ENCODE assay signal across 19 mouse cellular contexts in the genomic region with DNA sequence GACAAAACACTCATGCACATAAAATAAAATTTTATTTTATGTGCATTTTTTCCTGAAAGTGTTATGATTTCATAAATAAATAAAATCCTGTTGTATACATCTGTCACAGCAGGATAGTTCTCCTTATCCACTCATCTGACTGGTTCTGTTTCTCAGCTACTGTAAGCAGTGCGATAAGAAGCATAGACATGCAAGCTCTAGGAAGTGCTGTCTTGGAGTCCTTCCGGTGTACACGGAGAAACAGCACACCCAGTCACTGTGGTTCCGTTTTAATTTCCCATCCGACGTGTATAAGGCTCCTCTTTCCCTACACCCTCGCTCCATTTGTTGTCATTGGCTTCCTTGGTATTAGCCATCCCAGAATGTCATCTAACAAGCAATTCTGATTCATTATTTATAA. TPM values are rescaled to one million over a fixed set of nuclear protein-coding genes. Genes with fewer than 3 reads are reported as not detected.
DNase-seq lines count a peak whose midpoint lies in the region; ATAC-seq and TF ChIP-seq lines count a peak whose summit lies in the region.
"Had no signal": no experiment of that assay in that cellular context is flagged by ENCODE, and none has a peak within 500 bp of the region (broad histone marks: within the 10 kb centered on the region; RNA-seq: fewer than 3 reads in every experiment).

No protein-coding gene starts in this region.

- no peaks in the 10 kb centered on the region for H3K27me3 ChIP-seq in MEL (ENCODE audit: control insufficient read depth in 1 of 2, insufficient read depth in 2 of 2, low read length in 2 of 2)
- H3K27me3 ChIP-seq in liver, embryonic 12.5 days (replicated peaks), result no peaks in the 10 kb centered on the region
- H3K27me3 ChIP-seq in megakaryocyte, embryonic 14.5 days (replicated peaks), result no peaks in the 10 kb centered on the region
- H3K27me3 ChIP-seq in embryonic facial prominence, embryonic 10.5 days (replicated peaks; ENCODE audit: low read depth, poor library complexity, severe bottlenecking), result no peaks in the 10 kb centered on the region
- H3K27me3 ChIP-seq: embryonic facial prominence, embryonic 15.5 days; hindbrain, embryonic 13.5 days; intestine, embryonic 15.5 days; neural tube, embryonic 12.5 days had no signal

- H3K79me2 ChIP-seq in MEL (ENCODE audit: control insufficient read depth, insufficient read depth, low read length, poor library complexity), result no peaks in the 10 kb centered on the region

- intact Hi-C loops in left cerebral cortex, postnatal 14 days (cut with DNase I), result no loop called here

- 40% methylated on average over 7 of the region's 7 CpGs for WGBS in liver, embryonic 12.5 days (ENCODE audit: insufficient replicate concordance)
- 88% methylated on average over 7 of the region's 7 CpGs for WGBS in embryonic facial prominence, embryonic 10.5 days

- ATAC-seq in liver, embryonic 12.5 days, result peak; percentile 65
- ATAC-seq: midbrain, embryonic 16.5 days had no signal

- peaks cover 0 to 27% of the 10 kb centered on the region in 2 experiments; a peak in 2 of 4 replicates for H3K36me3 ChIP-seq in MEL (ENCODE audit: control insufficient read depth in 1 of 2, insufficient read depth in 2 of 2, low read length in 2 of 2)
- H3K36me3 ChIP-seq in liver, embryonic 12.5 days, result no peaks in the 10 kb centered on the region
- no peaks in the 10 kb centered on the region for H3K36me3 ChIP-seq in megakaryocyte, embryonic 14.5 days (replicated peaks; ENCODE audit: low read length)
- no peaks in the 10 kb centered on the region for H3K36me3 ChIP-seq in embryonic facial prominence, embryonic 10.5 days (replicated peaks)
- H3K36me3 ChIP-seq: embryonic facial prominence, embryonic 15.5 days; forebrain, embryonic 10.5 days; hindbrain, embryonic 13.5 days; intestine, embryonic 15.5 days; neural tube, embryonic 12.5 days had no signal

- TF ChIP-seq POLR2A in MEL (IDR thresholded peaks at IDR 0.05; ENCODE audit: control insufficient read depth in 1 of 2, insufficient read depth in 1 of 2, low read depth in 1 of 2, low read length in 2 of 2, poor library complexity in 1 of 2), result no peak
- TF ChIP-seq POLR2A in bone marrow macrophage, adult 2 months (IDR thresholded peaks at IDR 0.05; ENCODE audit: borderline replicate concordance, low read depth, low read length), result no peak

- no peak for TF ChIP-seq EP300 in MEL (IDR thresholded peaks at IDR 0.05; ENCODE audit: low read depth in 1 of 2, low read length in 2 of 2)

- TF ChIP-seq RAD21 in MEL (IDR thresholded peaks at IDR 0.05; ENCODE audit: low read depth, low read length), result no peak

- H3K4me1 ChIP-seq in MEL (ENCODE audit: control insufficient read depth in 1 of 2, insufficient read depth in 2 of 2, low read length in 2 of 2), result peaks cover 17 to 24% of the 10 kb centered on the region in 2 experiments
- peaks cover 65% of the 10 kb centered on the region for H3K4me1 ChIP-seq in bone marrow macrophage, adult 2 months (ENCODE audit: control insufficient read depth, insufficient read depth, low read length)
- H3K4me1 ChIP-seq in liver, embryonic 12.5 days, result peaks cover 47% of the 10 kb centered on the region
- peaks cover 68% of the 10 kb centered on the region for H3K4me1 ChIP-seq in megakaryocyte, embryonic 14.5 days
- H3K4me1 ChIP-seq in embryonic facial prominence, embryonic 10.5 days, result peaks cover 7% of the 10 kb centered on the region
- H3K4me1 ChIP-seq: intestine, embryonic 15.5 days; neural tube, embryonic 12.5 days had no signal

- H3K4me2 ChIP-seq in liver, embryonic 12.5 days, result peak overlapping the region; percentile 37
- H3K4me2 ChIP-seq: embryonic facial prominence, embryonic 15.5 days; hindbrain, embryonic 13.5 days; intestine, embryonic 15.5 days; neural tube, embryonic 12.5 days had no signal

- no peaks in the 10 kb centered on the region for H3K9me3 ChIP-seq in MEL (replicated peaks; ENCODE audit: insufficient read depth, low read length)
- H3K9me3 ChIP-seq in liver, embryonic 12.5 days (replicated peaks), result no peaks in the 10 kb centered on the region
- no peaks in the 10 kb centered on the region for H3K9me3 ChIP-seq in megakaryocyte, embryonic 14.5 days
- H3K9me3 ChIP-seq in embryonic facial prominence, embryonic 10.5 days, result no peaks in the 10 kb centered on the region
- H3K9me3 ChIP-seq: embryonic facial prominence, embryonic 15.5 days; forebrain, embryonic 10.5 days; hindbrain, embryonic 13.5 days; intestine, embryonic 15.5 days; neural tube, embryonic 12.5 days had no signal

- peak; percentile 99 for DNase-seq in MEL (ENCODE audit: low read depth, low spot score)
- no peak for DNase-seq in embryonic facial prominence, embryonic 10.5 days (ENCODE audit: low spot score)
- no peak for DNase-seq in left cerebral cortex, postnatal 14 days (ENCODE audit: low spot score in 2 of 2)
- DNase-seq in right cerebral cortex, postnatal 10 days (ENCODE audit: low spot score in 2 of 2), result no peak
- DNase-seq: adrenal gland, postnatal 10 days; cerebellum, adult 2 months; heart, postnatal 10 days; lung, postnatal 36 days; right cerebral cortex, postnatal 14 days; thymus, postnatal 14 days had no signal

- H3K27ac ChIP-seq in MEL (ENCODE audit: control insufficient read depth, low read depth, low read length), result peak overlapping the region; percentile 78
- peak overlapping the region; percentile 78 for H3K27ac ChIP-seq in bone marrow macrophage, adult 2 months (ENCODE audit: insufficient read depth, low read depth, low read length)
- peak overlapping the region; percentile 72 for H3K27ac ChIP-seq in liver, embryonic 12.5 days
- H3K27ac ChIP-seq in embryonic facial prominence, embryonic 10.5 days (replicated peaks), result no peak overlapping the region
- H3K27ac ChIP-seq: embryonic facial prominence, embryonic 15.5 days; forebrain, embryonic 10.5 days; hindbrain, embryonic 13.5 days; intestine, embryonic 15.5 days; neural tube, embryonic 12.5 days had no signal

- peak overlapping the region; percentile 19 to 32 for H3K4me3 ChIP-seq in MEL (ENCODE audit: control insufficient read depth in 1 of 2, insufficient read depth in 1 of 2, low read depth in 2 of 2, low read length in 2 of 2)
- no peak overlapping the region for H3K4me3 ChIP-seq in bone marrow macrophage, adult 2 months (ENCODE audit: insufficient read depth, low read length)
- no peak overlapping the region for H3K4me3 ChIP-seq in liver, embryonic 12.5 days
- H3K4me3 ChIP-seq in megakaryocyte, embryonic 14.5 days (replicated peaks), result peak overlapping the region; percentile 65
- H3K4me3 ChIP-seq in embryonic facial prominence, embryonic 10.5 days, result no peak overlapping the region
- H3K4me3 ChIP-seq: embryonic facial prominence, embryonic 15.5 days; forebrain, embryonic 10.5 days; hindbrain, embryonic 13.5 days; intestine, embryonic 15.5 days; neural tube, embryonic 12.5 days had no signal

- H3K9ac ChIP-seq in MEL (ENCODE audit: control insufficient read depth, low read depth, low read length, poor library complexity, severe bottlenecking), result peak overlapping the region; percentile 61
- H3K9ac ChIP-seq in liver, embryonic 12.5 days, result 0 out of 2 replicates have a peak overlapping the region, but pooled peaks have one; percentile 3
- H3K9ac ChIP-seq: embryonic facial prominence, embryonic 15.5 days; hindbrain, embryonic 13.5 days; intestine, embryonic 15.5 days; neural tube, embryonic 12.5 days had no signal

- no peak for TF ChIP-seq CTCF in MEL (IDR thresholded peaks at IDR 0.05 in 2 of 3, conservative IDR thresholded peaks at IDR 0.05 in 1 of 3; ENCODE audit: control insufficient read depth in 1 of 3, insufficient read depth in 1 of 3, low read depth in 2 of 3, low read length in 3 of 3, poor library complexity in 1 of 3, severe bottlenecking in 1 of 3)
- TF ChIP-seq CTCF in bone marrow macrophage, adult 2 months (IDR thresholded peaks at IDR 0.05; ENCODE audit: low read depth, low read length), result no peak

TF ChIP-seq in MEL, 35 proteins besides CTCF, POLR2A, EP300 and RAD21:
- TF ChIP-seq GATA1 (IDR thresholded peaks at IDR 0.05; ENCODE audit: low read depth, low read length), result peak; percentile 100
- peak; percentile 80 for TF ChIP-seq TAL1 (IDR thresholded peaks at IDR 0.05; ENCODE audit: low read length)
- TF ChIP-seq POLR2AphosphoS2 (IDR thresholded peaks at IDR 0.05; ENCODE audit: low read length), result no peak

RNA-seq across cellular contexts. Expression of a gene that starts 24.2 kb away (rescaled TPM):
- total RNA-seq in MEL (2012; rRNA removed), result 41.0 and 43.8 TPM in 2 replicates
- 10 to 100 TPM; 54.2 to 77.2 TPM for polyA plus RNA-seq in MEL (2012; ENCODE audit: insufficient read depth in 1 of 2, insufficient read length in 2 of 2, low read depth in 1 of 2, low replicate concordance in 2 of 2, missing spikeins in 1 of 2)
- polyA plus RNA-seq in bone marrow macrophage, adult 2 months (2012; ENCODE audit: insufficient read depth, insufficient read length, missing spikeins), result 22.5 and 23.1 TPM in 2 replicates
- polyA plus RNA-seq in liver, embryonic 12.5 days (2016; fragmentation: Nextera tagmentation; extraction: Ambion mirVana), result 4.9 and 5.8 TPM in 2 replicates
- polyA plus RNA-seq in megakaryocyte, embryonic 14.5 days (2012; ENCODE audit: insufficient read depth, low replicate concordance), result 1.0 and 1.4 TPM in 2 replicates
- polyA plus RNA-seq in embryonic facial prominence, embryonic 10.5 days (2016; fragmentation: Nextera tagmentation; extraction: Ambion mirVana), result 17.1 and 20.0 TPM in 2 replicates
- total RNA-seq in left cerebral cortex, postnatal 14 days (2021), result 10 to 100 TPM; 40.4 to 40.6 TPM

Comparison
In these comparisons a context has a peak if more than half of its experiments do, and no peak if none do; other contexts are left out.
1. H3K4me3 ChIP-seq: peak in MEL (2 of 2) and megakaryocyte, embryonic 14.5 days (single experiment); none in bone marrow macrophage, adult 2 months (single experiment), liver, embryonic 12.5 days (single experiment) and embryonic facial prominence, embryonic 10.5 days (single experiment).